Mouse (Mus musculus): Measurements from ENCODE around the gene Rad1. TPM values are rescaled to one million over a fixed set of nuclear protein-coding genes. Genes with fewer than 3 reads are reported as not detected.

Rad1 gene
- polyA plus RNA-seq (2015; fragmentation: Nextera tagmentation; extraction: Ambion mirVana) = 18.0 and 24.3 TPM in 2 replicates

DNA sequence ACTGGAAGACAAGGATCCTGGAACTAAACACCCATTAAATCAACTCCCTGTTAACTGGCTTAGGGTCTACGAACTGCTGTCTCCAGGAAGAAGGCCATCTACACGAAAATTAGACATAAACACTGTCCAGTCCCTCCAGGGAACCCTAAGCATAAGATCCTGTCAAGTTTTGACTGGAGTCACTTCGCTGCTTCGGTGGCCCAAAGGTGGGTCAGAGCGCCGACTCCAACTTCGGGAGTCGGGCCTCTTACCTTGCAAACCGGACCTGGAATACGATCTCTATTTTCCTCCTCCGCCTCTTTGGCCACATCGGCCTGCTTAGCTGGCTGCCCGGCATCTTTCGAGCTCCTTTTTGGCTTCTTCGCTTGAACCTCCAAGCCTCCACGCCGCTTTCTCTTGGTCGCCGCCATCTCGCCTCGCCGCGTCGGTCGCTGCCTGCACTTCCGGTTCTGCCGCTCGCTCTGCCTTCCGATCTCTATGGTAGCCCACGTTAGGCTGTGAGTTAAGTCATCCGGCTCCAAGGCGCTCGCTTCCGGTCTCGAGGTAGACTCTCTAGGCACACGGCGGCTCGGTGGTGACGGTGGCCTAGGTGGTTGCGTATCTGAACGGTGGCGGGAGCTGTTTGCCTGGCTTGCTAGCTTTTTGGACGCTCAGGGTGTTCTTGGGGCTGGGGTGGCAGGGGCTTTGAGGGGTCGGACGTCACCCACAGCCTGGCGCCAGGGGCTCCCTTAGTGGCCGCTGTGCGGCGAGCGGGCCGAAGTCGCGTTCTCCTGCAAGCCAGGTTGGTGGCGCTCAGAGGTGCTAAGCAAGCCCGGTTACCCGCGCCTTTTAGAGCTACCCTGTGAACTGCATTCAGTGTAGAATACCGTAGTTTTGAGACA lies at the start of gene Rad1, which contains the start of gene Brix1:
TSS of gene Rad1 (plus strand) at position 535 of the 881 bp plus-strand sequence.
TSS of gene Brix1 (minus strand) at position 464 of the 881 bp plus-strand sequence.
- peak; percentile 100 for ATAC-seq (replicated peaks; ENCODE audit: extremely low read depth, insufficient read depth, low FRiP score)
- Histone ChIP-seq H3K9me3 (replicated peaks; ENCODE audit: control insufficient read depth, low read length) (no peaks in the 10 kb centered on the region), H3K27me3 (ENCODE audit: control insufficient read depth, insufficient read depth, low read length) (no peaks in the 10 kb centered on the region), H3K27ac (ENCODE audit: low read length) (peak within 1 kb of the TSS; percentile 55), H3K9ac (ENCODE audit: low read length) (peak within 1 kb of the TSS; percentile 87), H3K4me1 (ENCODE audit: control insufficient read depth, insufficient read depth, low read length) (peaks cover 15% of the 10 kb centered on the region), H3K4me2 (ENCODE audit: low read depth, low read length) (peak within 1 kb of the TSS; percentile 90), H3K4me3 (ENCODE audit: low read length) (peak within 1 kb of the TSS; percentile 82), H3K36me3 (ENCODE audit: control insufficient read depth, insufficient read depth) (peaks cover 22% of the 10 kb centered on the region)
- under 1% methylated on average over 58 of the region's 58 CpGs for WGBS

DNA sequence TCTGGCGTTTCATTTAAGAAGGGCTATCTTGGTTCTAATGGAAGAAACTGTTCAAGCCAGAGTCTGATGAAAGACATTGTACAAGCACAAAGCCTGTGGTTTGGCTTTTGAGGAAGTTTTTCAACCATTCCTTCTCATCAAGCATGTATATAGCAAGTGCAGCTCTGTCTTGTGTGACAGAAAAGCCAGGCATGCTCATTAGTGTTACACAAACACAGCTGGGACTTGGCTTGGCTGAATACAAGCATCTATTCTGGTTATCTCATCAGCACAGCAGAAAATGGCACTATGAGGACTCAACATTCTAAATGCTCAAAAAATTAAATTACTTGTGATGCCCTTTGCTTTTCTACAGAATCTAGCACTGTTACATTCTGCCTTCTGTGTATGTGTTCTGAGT lies 48.9 kb upstream of the Rad1 start:
- Histone ChIP-seq H3K9ac (ENCODE audit: low read length) (no peak overlapping the region), H3K27me3 (ENCODE audit: control insufficient read depth, insufficient read depth, low read length) (no peaks in the 10 kb centered on the region), H3K4me1 (ENCODE audit: control insufficient read depth, insufficient read depth, low read length) (no peaks in the 10 kb centered on the region), H3K4me2 (ENCODE audit: low read depth, low read length) (no peak overlapping the region), H3K36me3 (ENCODE audit: control insufficient read depth, insufficient read depth) (peaks cover 4% of the 10 kb centered on the region), H3K4me3 (ENCODE audit: low read length) (no peak overlapping the region), H3K27ac (ENCODE audit: low read length) (no peak overlapping the region), H3K9me3 (replicated peaks; ENCODE audit: control insufficient read depth, low read length) (no peaks in the 10 kb centered on the region; the same call in 1 of the 2 replicates)
- no peak for ATAC-seq (replicated peaks; ENCODE audit: extremely low read depth, insufficient read depth, low FRiP score)
- WGBS = 70% methylated on average over 1 of the region's 1 CpGs

DNA sequence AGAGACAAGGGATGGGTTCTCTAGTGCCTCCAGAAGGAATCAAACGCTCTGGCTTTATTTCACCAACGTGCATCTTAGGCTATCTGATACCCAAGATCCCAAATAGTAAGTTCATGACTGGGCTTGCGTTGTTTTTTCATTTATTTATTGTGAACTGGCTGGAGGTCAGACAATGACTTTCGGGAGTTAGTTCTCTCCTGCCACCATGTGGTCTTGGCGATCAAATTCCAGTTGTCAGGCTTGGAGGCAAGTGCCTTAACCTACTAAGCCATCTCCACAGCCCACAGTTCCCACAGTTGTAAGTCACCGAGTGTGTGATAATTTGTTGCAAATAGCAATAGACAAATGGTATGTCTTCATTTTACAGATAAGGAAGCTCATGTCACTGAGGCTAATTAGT lies 45.9 kb upstream of the Rad1 start:
- Histone ChIP-seq H3K4me1 (ENCODE audit: control insufficient read depth, insufficient read depth, low read length) (no peaks in the 10 kb centered on the region), H3K9ac (ENCODE audit: low read length) (no peak overlapping the region), H3K4me2 (ENCODE audit: low read depth, low read length) (no peak overlapping the region), H3K27me3 (ENCODE audit: control insufficient read depth, insufficient read depth, low read length) (no peaks in the 10 kb centered on the region), H3K27ac (ENCODE audit: low read length) (no peak overlapping the region), H3K36me3 (ENCODE audit: control insufficient read depth, insufficient read depth) (peaks cover 6% of the 10 kb centered on the region), H3K9me3 (replicated peaks; ENCODE audit: control insufficient read depth, low read length) (no peaks in the 10 kb centered on the region; the same call in 1 of the 2 replicates), H3K4me3 (ENCODE audit: low read length) (no peak overlapping the region)
- 77% methylated on average over 6 of the region's 6 CpGs for WGBS
- no peak for ATAC-seq (replicated peaks; ENCODE audit: extremely low read depth, insufficient read depth, low FRiP score)

GRCm38 (mm10) chr15:10441493-10441892 lies 44.3 kb upstream of the Rad1 start:
- ATAC-seq (replicated peaks; ENCODE audit: extremely low read depth, insufficient read depth, low FRiP score) = no peak
- WGBS = 85% methylated on average over 9 of the region's 9 CpGs

DNA sequence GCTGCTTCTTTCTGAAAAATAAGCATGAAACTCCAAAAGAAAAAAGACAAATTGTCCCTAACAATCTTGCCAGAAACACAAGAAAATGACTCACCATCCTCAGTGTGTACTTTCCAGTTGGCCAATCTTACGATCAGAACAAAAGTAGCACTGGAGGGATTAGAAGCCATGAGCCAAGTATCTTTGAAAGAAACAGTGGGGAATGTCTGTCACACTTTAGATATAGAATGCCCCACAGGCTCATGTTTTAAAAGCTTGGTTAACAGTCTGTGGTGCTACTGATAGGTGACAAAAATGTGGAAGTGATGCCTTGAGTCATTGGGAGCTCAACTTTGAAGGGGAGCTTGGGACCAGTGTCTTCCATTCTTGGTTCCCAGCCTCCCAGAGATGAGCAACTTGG lies 43.5 kb upstream of the Rad1 start:
- Histone ChIP-seq H3K4me1 (ENCODE audit: control insufficient read depth, insufficient read depth, low read length) (no peaks in the 10 kb centered on the region), H3K9ac (ENCODE audit: low read length) (no peak overlapping the region), H3K9me3 (replicated peaks; ENCODE audit: control insufficient read depth, low read length) (no peaks in the 10 kb centered on the region), H3K27ac (ENCODE audit: low read length) (no peak overlapping the region), H3K27me3 (ENCODE audit: control insufficient read depth, insufficient read depth, low read length) (no peaks in the 10 kb centered on the region), H3K4me2 (ENCODE audit: low read depth, low read length) (no peak overlapping the region), H3K36me3 (ENCODE audit: control insufficient read depth, insufficient read depth) (peaks cover 6% of the 10 kb centered on the region; the same call in 1 of the 2 replicates), H3K4me3 (ENCODE audit: low read length) (no peak overlapping the region)
- 93% methylated on average over 1 of the region's 1 CpGs for WGBS
- no peak for ATAC-seq (replicated peaks; ENCODE audit: extremely low read depth, insufficient read depth, low FRiP score)

More at GRCm38 (mm10) chr15:10441493-10441892, 44.3 kb upstream of the Rad1 start:
- H3K4me1 ChIP-seq (ENCODE audit: control insufficient read depth, insufficient read depth, low read length) = no peaks in the 10 kb centered on the region
- no peak overlapping the region for H3K9ac ChIP-seq (ENCODE audit: low read length)
- no peak overlapping the region for H3K27ac ChIP-seq (ENCODE audit: low read length)
- peaks cover 6% of the 10 kb centered on the region for H3K36me3 ChIP-seq (ENCODE audit: control insufficient read depth, insufficient read depth)
- H3K4me3 ChIP-seq (ENCODE audit: low read length) = no peak overlapping the region
- no peaks in the 10 kb centered on the region for H3K27me3 ChIP-seq (ENCODE audit: control insufficient read depth, insufficient read depth, low read length)
- H3K4me2 ChIP-seq (ENCODE audit: low read depth, low read length) = no peak overlapping the region
- H3K9me3 ChIP-seq (replicated peaks; ENCODE audit: control insufficient read depth, low read length) = no peaks in the 10 kb centered on the region; the same call in 1 of the 2 replicates

DNA sequence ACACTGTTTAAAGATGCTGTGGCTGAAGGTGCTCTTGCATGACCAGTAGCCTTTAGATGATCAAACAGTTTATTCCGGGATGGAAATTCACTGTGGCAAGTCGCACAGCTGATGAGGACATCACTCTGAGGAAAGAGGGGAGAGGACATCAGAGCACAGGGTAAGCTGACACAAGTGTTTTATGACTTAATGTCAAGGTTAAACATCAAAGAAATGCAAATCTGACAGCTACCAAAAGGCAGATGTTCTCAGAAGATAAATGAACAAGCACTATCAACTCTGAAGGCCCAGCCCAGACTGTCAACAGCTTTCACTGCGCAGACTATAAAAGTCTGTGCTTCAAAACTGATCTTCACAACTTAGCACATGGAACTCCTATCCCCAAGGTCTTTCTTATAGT lies 38.7 kb upstream of the Rad1 start:
- Histone ChIP-seq H3K4me1 (ENCODE audit: control insufficient read depth, insufficient read depth, low read length) (no peaks in the 10 kb centered on the region), H3K27me3 (ENCODE audit: control insufficient read depth, insufficient read depth, low read length) (no peaks in the 10 kb centered on the region), H3K4me2 (ENCODE audit: low read depth, low read length) (no peak overlapping the region), H3K27ac (ENCODE audit: low read length) (no peak overlapping the region), H3K9ac (ENCODE audit: low read length) (no peak overlapping the region), H3K36me3 (ENCODE audit: control insufficient read depth, insufficient read depth) (peaks cover 23% of the 10 kb centered on the region), H3K4me3 (ENCODE audit: low read length) (no peak overlapping the region), H3K9me3 (replicated peaks; ENCODE audit: control insufficient read depth, low read length) (no peaks in the 10 kb centered on the region)
- no peak for ATAC-seq (replicated peaks; ENCODE audit: extremely low read depth, insufficient read depth, low FRiP score)
- WGBS = 90% methylated on average over 3 of the region's 3 CpGs

DNA sequence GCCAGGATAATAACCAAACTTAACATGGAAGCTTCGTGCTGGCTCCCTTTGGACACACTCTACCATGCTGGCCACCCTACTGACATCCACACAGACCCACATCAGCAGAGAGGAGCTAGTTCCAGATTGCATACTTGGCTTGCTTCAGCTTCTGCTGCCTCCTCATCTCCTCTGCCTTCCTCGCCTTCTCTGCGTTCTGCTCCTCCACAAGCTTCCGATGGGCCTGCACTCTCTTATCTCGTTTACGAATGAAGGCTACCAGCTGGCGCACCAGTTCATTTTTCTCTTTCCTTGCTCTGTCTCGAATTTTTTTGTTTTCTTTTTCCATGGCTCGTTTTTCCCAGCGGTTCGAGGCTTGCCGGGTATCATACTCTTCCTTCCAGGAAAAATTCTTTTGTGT lies 24.8 kb upstream of the Rad1 start:
- Histone ChIP-seq H3K27ac (ENCODE audit: low read length) (no peak overlapping the region), H3K9ac (ENCODE audit: low read length) (no peak overlapping the region), H3K4me1 (ENCODE audit: control insufficient read depth, insufficient read depth, low read length) (no peaks in the 10 kb centered on the region), H3K27me3 (ENCODE audit: control insufficient read depth, insufficient read depth, low read length) (no peaks in the 10 kb centered on the region), H3K36me3 (ENCODE audit: control insufficient read depth, insufficient read depth) (peaks cover 27% of the 10 kb centered on the region), H3K4me2 (ENCODE audit: low read depth, low read length) (no peak overlapping the region), H3K9me3 (replicated peaks; ENCODE audit: control insufficient read depth, low read length) (no peaks in the 10 kb centered on the region), H3K4me3 (ENCODE audit: low read length) (no peak overlapping the region)
- WGBS = 67% methylated on average over 12 of the region's 12 CpGs
- ATAC-seq (replicated peaks; ENCODE audit: extremely low read depth, insufficient read depth, low FRiP score) = no peak

GRCm38 (mm10) chr15:10463555-10463954 lies 22.3 kb upstream of the Rad1 start:
- no peak overlapping the region for H3K9ac ChIP-seq (ENCODE audit: low read length)
- WGBS = 79% methylated on average over 5 of the region's 5 CpGs
- no peak overlapping the region for H3K4me3 ChIP-seq (ENCODE audit: low read length)
- no peaks in the 10 kb centered on the region for H3K9me3 ChIP-seq (replicated peaks; ENCODE audit: control insufficient read depth, low read length)
- H3K4me1 ChIP-seq (ENCODE audit: control insufficient read depth, insufficient read depth, low read length) = no peaks in the 10 kb centered on the region
- no peak overlapping the region for H3K4me2 ChIP-seq (ENCODE audit: low read depth, low read length)
- H3K27me3 ChIP-seq (ENCODE audit: control insufficient read depth, insufficient read depth, low read length) = no peaks in the 10 kb centered on the region
- no peak for ATAC-seq (replicated peaks; ENCODE audit: extremely low read depth, insufficient read depth, low FRiP score)
- H3K36me3 ChIP-seq (ENCODE audit: control insufficient read depth, insufficient read depth) = peaks cover 22% of the 10 kb centered on the region
- H3K27ac ChIP-seq (ENCODE audit: low read length) = no peak overlapping the region

DNA sequence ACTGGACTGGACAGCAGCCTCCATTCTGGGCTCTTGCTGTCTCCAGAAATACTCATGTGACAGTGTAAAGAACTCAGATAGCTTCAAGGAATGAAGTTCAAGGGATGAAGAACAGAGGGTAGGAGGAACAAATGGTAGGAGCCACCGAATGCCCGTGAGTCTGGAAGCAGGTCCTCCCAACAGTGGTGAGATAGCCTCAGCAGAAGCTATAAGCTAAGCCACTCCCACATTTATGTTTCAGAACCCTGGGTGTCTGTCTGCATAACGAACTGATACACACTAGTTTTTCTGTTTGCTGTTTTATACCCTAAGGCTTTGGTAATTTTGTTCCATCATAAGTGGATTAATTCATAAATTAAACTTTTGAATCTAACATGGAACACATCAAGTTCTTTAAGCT lies 21.1 kb upstream of the Rad1 start:
- WGBS = 85% methylated on average over 3 of the region's 3 CpGs
- H3K9ac ChIP-seq (ENCODE audit: low read length) = no peak overlapping the region
- H3K4me3 ChIP-seq (ENCODE audit: low read length) = no peak overlapping the region
- H3K9me3 ChIP-seq (replicated peaks; ENCODE audit: control insufficient read depth, low read length) = no peaks in the 10 kb centered on the region
- no peaks in the 10 kb centered on the region for H3K27me3 ChIP-seq (ENCODE audit: control insufficient read depth, insufficient read depth, low read length)
- no peak overlapping the region for H3K27ac ChIP-seq (ENCODE audit: low read length)
- no peak overlapping the region for H3K4me2 ChIP-seq (ENCODE audit: low read depth, low read length)
- peaks cover 15% of the 10 kb centered on the region for H3K36me3 ChIP-seq (ENCODE audit: control insufficient read depth, insufficient read depth)
- ATAC-seq (replicated peaks; ENCODE audit: extremely low read depth, insufficient read depth, low FRiP score) = no peak
- peaks cover 6% of the 10 kb centered on the region; the same call in 1 of the 2 replicates for H3K4me1 ChIP-seq (ENCODE audit: control insufficient read depth, insufficient read depth, low read length)
